ENCODE assay signal across 8 mouse cellular contexts in the genomic region with DNA sequence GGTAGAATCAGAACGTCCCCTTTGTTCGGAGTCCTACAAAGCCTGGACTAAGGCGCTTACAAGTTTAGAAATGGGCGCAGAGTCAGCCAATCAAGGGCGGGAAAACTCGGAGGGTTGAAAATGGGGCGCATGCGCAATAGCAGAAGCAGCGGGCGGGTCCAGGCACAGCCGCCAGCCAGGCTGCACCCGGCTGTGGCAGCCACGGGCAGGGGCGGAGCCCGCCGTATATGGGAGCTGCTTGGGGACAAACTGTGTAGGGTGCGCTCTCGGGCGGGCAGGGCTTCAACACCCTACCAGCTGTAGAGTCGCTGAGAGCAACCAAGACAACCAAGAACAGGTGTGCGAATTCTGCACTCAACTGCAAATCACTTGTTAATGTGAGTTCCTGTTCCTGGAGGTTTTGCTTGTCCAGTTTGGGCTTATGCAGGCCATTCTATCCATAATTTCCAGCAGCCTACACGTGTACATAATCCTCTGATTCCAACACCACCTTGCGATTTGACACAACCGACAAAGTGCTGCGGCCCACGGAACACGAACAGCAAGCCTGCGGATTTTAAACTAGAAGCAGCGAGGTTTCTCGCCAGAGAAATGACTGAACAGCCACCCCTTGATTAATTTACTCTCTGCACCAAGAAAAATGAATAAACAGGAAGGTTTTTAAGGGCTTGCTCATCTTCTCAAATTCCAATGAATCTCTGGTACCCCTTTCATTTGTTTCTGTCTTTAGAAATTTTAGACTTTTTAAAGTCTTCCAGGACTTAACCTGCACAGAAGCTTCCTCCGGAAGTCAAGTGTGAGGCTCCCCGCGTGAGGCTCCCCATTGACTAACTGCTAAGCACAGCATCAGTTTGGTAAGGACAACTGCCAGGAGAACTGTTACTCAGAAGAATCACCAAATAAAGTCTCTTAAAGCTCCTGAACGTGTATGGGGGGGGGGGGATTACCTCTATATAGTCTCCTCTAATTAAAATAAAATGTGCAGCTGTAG. TPM values are rescaled to one million over a fixed set of nuclear protein-coding genes. Genes with fewer than 3 reads are reported as not detected.
DNase-seq lines count a peak whose midpoint lies in the region; ATAC-seq and TF ChIP-seq lines count a peak whose summit lies in the region.

No protein-coding gene starts in this region.

- H3K27me3 ChIP-seq in C2C12 (ENCODE audit: control insufficient read depth, insufficient read depth, insufficient read length), result no peaks in the 10 kb centered on the region
- H3K27me3 ChIP-seq in heart, embryonic 12.5 days (replicated peaks), result no peaks in the 10 kb centered on the region
- H3K27me3 ChIP-seq in kidney, postnatal 0 days (ENCODE audit: insufficient read depth, low read length), result no peaks in the 10 kb centered on the region
- H3K27me3 ChIP-seq in liver, embryonic 11.5 days (replicated peaks; ENCODE audit: control insufficient read depth, insufficient read depth, low read length), result no peaks in the 10 kb centered on the region
- H3K27me3 ChIP-seq in stomach, embryonic 14.5 days (ENCODE audit: control insufficient read depth, insufficient read depth, low read length), result no peaks in the 10 kb centered on the region

- peak overlapping the region; percentile 61 for H3K9ac ChIP-seq in heart, embryonic 12.5 days
- H3K9ac ChIP-seq in kidney, postnatal 0 days (ENCODE audit: low read depth, low read length), result peak overlapping the region; percentile 40; the same call in 1 of the 2 replicates
- peak overlapping the region; percentile 56 for H3K9ac ChIP-seq in liver, embryonic 11.5 days (ENCODE audit: low read depth, low read length)
- peak overlapping the region; percentile 7; the same call in 1 of the 2 replicates for H3K9ac ChIP-seq in stomach, embryonic 14.5 days (replicated peaks; ENCODE audit: low read depth, low read length)

- 0 out of 2 replicates have a peak overlapping the region, but pooled peaks have one; percentile 43 for H3K27ac ChIP-seq in heart, embryonic 12.5 days (ENCODE audit: poor library complexity, severe bottlenecking)
- H3K27ac ChIP-seq in kidney, postnatal 0 days, result peak overlapping the region; percentile 50; the same call in 1 of the 2 replicates
- H3K27ac ChIP-seq in liver, embryonic 11.5 days (ENCODE audit: low read depth, low read length), result no peak overlapping the region
- peak overlapping the region; percentile 66; the same call in 1 of the 2 replicates for H3K27ac ChIP-seq in stomach, embryonic 14.5 days (ENCODE audit: low read length)

- 8% methylated on average over 34 of the region's 34 CpGs for WGBS in heart, embryonic 12.5 days
- WGBS in kidney, postnatal 0 days, result 4% methylated on average over 34 of the region's 34 CpGs
- 5% methylated on average over 34 of the region's 34 CpGs for WGBS in liver, embryonic 11.5 days
- WGBS in stomach, embryonic 14.5 days, result 5% methylated on average over 34 of the region's 34 CpGs

- no peaks in the 10 kb centered on the region for H3K36me3 ChIP-seq in C2C12 (ENCODE audit: control insufficient read depth, insufficient read depth)
- no peaks in the 10 kb centered on the region for H3K36me3 ChIP-seq in heart, embryonic 12.5 days
- H3K36me3 ChIP-seq in kidney, postnatal 0 days (ENCODE audit: insufficient read depth, low read length), result no peaks in the 10 kb centered on the region
- no peaks in the 10 kb centered on the region for H3K36me3 ChIP-seq in liver, embryonic 11.5 days (ENCODE audit: control insufficient read depth, insufficient read depth, low read length)
- H3K36me3 ChIP-seq in stomach, embryonic 14.5 days (ENCODE audit: control insufficient read depth, insufficient read depth, low read length), result no peaks in the 10 kb centered on the region

- TF ChIP-seq CTCF in C2C12 (IDR thresholded peaks at IDR 0.05; ENCODE audit: control insufficient read depth, insufficient read depth, insufficient read length), result no peak
- 0 out of 2 replicates have a peak, but pooled peaks have one; percentile 13 for TF ChIP-seq CTCF in kidney, postnatal 0 days (IDR thresholded peaks at IDR 0.05; ENCODE audit: low read depth)

- H3K4me2 ChIP-seq in heart, embryonic 12.5 days, result peak overlapping the region; percentile 86
- peak overlapping the region; percentile 80 for H3K4me2 ChIP-seq in kidney, postnatal 0 days (ENCODE audit: low read length)
- peak overlapping the region; percentile 74 for H3K4me2 ChIP-seq in liver, embryonic 11.5 days
- peak overlapping the region; percentile 58 for H3K4me2 ChIP-seq in stomach, embryonic 14.5 days (replicated peaks; ENCODE audit: low read depth, low read length)

- peaks cover 3% of the 10 kb centered on the region for H3K79me3 ChIP-seq in C2C12 (ENCODE audit: low read depth)

- peaks cover 10% of the 10 kb centered on the region for H3K4me1 ChIP-seq in heart, embryonic 12.5 days (replicated peaks)
- peaks cover 5% of the 10 kb centered on the region; the same call in 1 of the 2 replicates for H3K4me1 ChIP-seq in kidney, postnatal 0 days (replicated peaks; ENCODE audit: insufficient read depth, low read length)
- peaks cover 2% of the 10 kb centered on the region; the same call in 1 of the 2 replicates for H3K4me1 ChIP-seq in liver, embryonic 11.5 days (replicated peaks; ENCODE audit: control insufficient read depth, insufficient read depth, low read length)
- no peaks in the 10 kb centered on the region for H3K4me1 ChIP-seq in stomach, embryonic 14.5 days (ENCODE audit: control insufficient read depth, insufficient read depth, low read length)

- H3K4me3 ChIP-seq in C2C12 (ENCODE audit: insufficient read depth, poor library complexity, severe bottlenecking), result no peak overlapping the region
- peak overlapping the region; percentile 50 for H3K4me3 ChIP-seq in heart, embryonic 12.5 days
- H3K4me3 ChIP-seq in kidney, postnatal 0 days (replicated peaks; ENCODE audit: low read depth, low read length), result peak overlapping the region; percentile 34
- H3K4me3 ChIP-seq in liver, embryonic 11.5 days (ENCODE audit: low read depth, low read length), result peak overlapping the region; percentile 44
- H3K4me3 ChIP-seq in stomach, embryonic 14.5 days (ENCODE audit: low read depth, low read length), result peak overlapping the region; percentile 37

- H3K9me3 ChIP-seq in heart, embryonic 12.5 days (replicated peaks), result no peaks in the 10 kb centered on the region
- no peaks in the 10 kb centered on the region for H3K9me3 ChIP-seq in kidney, postnatal 0 days (replicated peaks; ENCODE audit: low read length)
- no peaks in the 10 kb centered on the region for H3K9me3 ChIP-seq in liver, embryonic 11.5 days (ENCODE audit: control insufficient read depth, low read length)
- no peaks in the 10 kb centered on the region for H3K9me3 ChIP-seq in stomach, embryonic 14.5 days (ENCODE audit: control insufficient read depth, low read depth, low read length)

- peak; percentile 93 for ATAC-seq in erythroid progenitor cell, adult 5-6 weeks (replicated peaks; ENCODE audit: low FRiP score, poor library complexity, severe bottlenecking)
- peak; percentile 94 for ATAC-seq in heart, embryonic 12.5 days (ENCODE audit: insufficient number of reproducible peaks, low FRiP score)
- ATAC-seq in kidney, postnatal 0 days (replicated peaks; ENCODE audit: low FRiP score, low read depth), result peak; percentile 94
- peak; percentile 95 for ATAC-seq in liver, embryonic 11.5 days (replicated peaks; ENCODE audit: low FRiP score)
- ATAC-seq in stomach, embryonic 14.5 days (ENCODE audit: insufficient number of reproducible peaks, insufficient read depth, low FRiP score, low read depth), result peak; percentile 95

- peak; percentile 81 for DNase-seq in brain, embryonic 18.5 days (ENCODE audit: low read depth, low spot score)
- DNase-seq in kidney, postnatal 0 days (ENCODE audit: low spot score), result peak; percentile 97
- DNase-seq in liver, embryonic 11.5 days (ENCODE audit: low spot score), result peak; percentile 87
- peak; percentile 97 for DNase-seq in naive thymus-derived CD4-positive, alpha-beta T cell, adult 2 months (ENCODE audit: low read depth)

- no peak overlapping the region for H3ac ChIP-seq in C2C12 (ENCODE audit: control insufficient read depth, insufficient read length, low read depth)

- no peaks in the 10 kb centered on the region for H3K79me2 ChIP-seq in C2C12 (ENCODE audit: control insufficient read depth, insufficient read depth)

TF ChIP-seq in C2C12, 6 proteins besides CTCF, POLR2A, EP300 and RAD21:
- peak; percentile 58 for TF ChIP-seq MYOD1 (IDR thresholded peaks at IDR 0.05; ENCODE audit: control insufficient read depth, insufficient read length, low read depth)
- peak; percentile 28 for TF ChIP-seq MAX (IDR thresholded peaks at IDR 0.05)
- TF ChIP-seq FOSL1 (IDR thresholded peaks at IDR 0.05; ENCODE audit: insufficient read depth, low read length, poor library complexity, severe bottlenecking), result no peak

RNA-seq across cellular contexts. Expression of a gene that starts 1.9 kb away (rescaled TPM):
- polyA plus RNA-seq in C2C12 (2012; fragmentation: generic; extraction: Trizol), result 2.2 TPM
- 2.2 and 15.5 TPM in 2 replicates for total RNA-seq in erythroid progenitor cell, adult 5-6 weeks (2015; ENCODE audit: low replicate concordance)
- total RNA-seq in erythroid progenitor cell, adult 5-6 weeks (2017; ENCODE audit: low replicate concordance), result 2.3 and 9.5 TPM in 2 replicates
- polyA plus RNA-seq in heart, embryonic 12.5 days (2016; fragmentation: Nextera tagmentation; extraction: Ambion mirVana), result 13.9 and 15.7 TPM in 2 replicates
- polyA plus RNA-seq in kidney, postnatal 0 days (2015; fragmentation: Nextera tagmentation; extraction: Ambion mirVana), result 18.9 and 21.8 TPM in 2 replicates
- polyA plus RNA-seq in liver, embryonic 11.5 days (2014; fragmentation: Nextera tagmentation; extraction: Ambion mirVana), result 6.3 and 6.7 TPM in 2 replicates
- polyA plus RNA-seq in stomach, embryonic 14.5 days (2014; fragmentation: Nextera tagmentation; extraction: Ambion mirVana), result 12.9 and 13.5 TPM in 2 replicates

Comparison
In these comparisons a context has a peak if more than half of its experiments do, and no peak if none do; other contexts are left out.
1. H3K9ac ChIP-seq: peak in every context shown above with its lines; median percentile 61 in heart, embryonic 12.5 days; 56 in liver, embryonic 11.5 days; 40 in kidney, postnatal 0 days; 7 in stomach, embryonic 14.5 days.